Mouse (Mus musculus): ENCODE results near the gene Letmd1. TPM values are rescaled to one million over a fixed set of nuclear protein-coding genes. Genes with fewer than 3 reads are reported as not detected.

Gene Letmd1
- 32.7 TPM for polyA plus RNA-seq (2017; shearing (Covaris generic))

DNA sequence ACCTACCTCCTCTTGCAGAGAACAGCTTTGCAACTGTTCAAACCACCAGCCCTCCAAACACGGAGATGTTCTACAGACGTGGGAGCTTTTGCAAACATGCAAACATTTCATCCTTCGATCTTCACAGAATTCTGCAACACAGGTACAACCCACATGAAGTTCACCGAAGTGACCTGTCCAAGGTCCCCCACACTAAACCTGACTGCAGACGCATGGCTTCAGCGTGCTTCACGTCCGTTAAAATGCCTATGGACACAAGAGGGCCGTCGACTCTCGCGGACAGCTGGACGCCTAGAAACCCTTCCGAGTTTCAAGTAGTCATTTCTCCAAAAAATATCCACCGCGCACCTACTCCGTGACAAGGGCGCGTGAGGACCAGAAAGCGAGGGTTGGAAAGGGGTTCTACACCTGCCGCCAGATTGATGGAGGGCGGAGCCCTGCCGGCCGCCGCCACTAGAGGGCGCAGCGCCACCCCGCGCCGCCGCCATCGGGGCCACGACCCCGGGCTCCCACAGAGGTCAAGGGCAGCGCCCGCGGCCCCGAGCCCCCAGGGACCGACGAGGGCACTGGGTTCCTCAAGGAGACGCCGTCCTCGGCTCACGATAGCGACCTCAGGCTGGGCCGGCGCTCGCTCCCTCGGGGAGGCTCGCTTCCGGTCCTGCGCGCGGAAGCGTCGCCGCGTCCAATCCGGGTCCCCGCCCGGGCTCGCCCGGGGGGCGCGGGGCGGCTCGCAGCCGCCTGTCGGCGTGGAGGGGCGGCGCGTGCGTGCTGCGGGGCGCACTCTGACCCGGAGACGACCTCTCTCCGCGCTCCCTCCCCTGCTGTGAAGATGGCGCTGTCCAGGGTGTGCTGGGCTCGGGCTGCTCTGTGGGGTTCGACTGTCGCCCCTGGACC, at the start of gene Letmd1:
TSS of gene Letmd1 (plus strand) at position 729 of the 894 bp plus-strand sequence.

GRCm38 (mm10) chr15:100421758-100422197, 47.0 kb upstream of the Letmd1 start, which contains the start of gene Gm5475:
TSS of gene Gm5475 (plus strand) at chr15:100422147.

GRCm38 (mm10) chr15:100424396-100425122, 44.3 kb upstream of the Letmd1 start, which contains the start of gene Slc11a2:
TSS of gene Slc11a2 (minus strand) at chr15:100425072.

DNA sequence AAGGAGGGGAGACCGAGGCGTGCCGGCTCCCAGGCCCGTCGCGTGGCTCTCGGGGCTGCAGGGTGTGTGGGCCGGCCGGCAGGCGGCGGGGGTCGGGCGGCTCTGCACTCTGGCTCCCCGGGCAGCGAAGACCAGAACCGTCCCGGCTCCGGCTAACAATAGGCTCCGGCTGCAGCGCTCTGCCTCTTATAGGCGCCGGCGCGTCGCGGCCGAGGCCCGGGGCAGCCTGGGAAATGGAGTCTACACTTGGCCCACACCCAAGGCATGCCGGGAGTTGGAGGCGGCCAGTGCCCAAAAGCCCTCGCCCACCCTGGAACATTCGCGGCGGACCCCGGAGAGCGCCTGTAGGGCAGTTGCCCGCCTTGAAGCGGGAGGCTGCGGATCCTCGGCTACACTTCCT, 26.3 kb downstream of the Letmd1 start, which contains the start of gene Csrnp2:
TSS of gene Csrnp2 (minus strand) at position 387 of the 400 bp plus-strand sequence.

Other genes starting within 250 kb of the Letmd1 start
- gene Atf1, start 241.2 kb upstream of the Letmd1 start, polyA plus RNA-seq (2017; shearing (Covaris generic)), result 70.3 TPM
- gene Tmprss12, start 188.2 kb upstream of the Letmd1 start, polyA plus RNA-seq (2017; shearing (Covaris generic)), result not detected
- gene Mettl7a1, start 164.9 kb upstream of the Letmd1 start, polyA plus RNA-seq (2017; shearing (Covaris generic)), result 13.5 TPM
- not detected for gene Mettl7a3, start 134.1 kb upstream of the Letmd1 start, polyA plus RNA-seq (2017; shearing (Covaris generic))
- not detected for gene Methig1, start 115.9 kb upstream of the Letmd1 start, polyA plus RNA-seq (2017; shearing (Covaris generic))
- not detected for gene Mettl7a2, start 115.8 kb upstream of the Letmd1 start, polyA plus RNA-seq (2017; shearing (Covaris generic))
- gene Higd1c, start 104.5 kb upstream of the Letmd1 start, polyA plus RNA-seq (2017; shearing (Covaris generic)), result not detected
- 0.20 TPM for gene Gm5475, start 46.9 kb upstream of the Letmd1 start, polyA plus RNA-seq (2017; shearing (Covaris generic))
- gene Slc11a2, start 44.0 kb upstream of the Letmd1 start, polyA plus RNA-seq (2017; shearing (Covaris generic)), result 34.4 TPM
- gene Csrnp2, start 26.5 kb downstream of the Letmd1 start, polyA plus RNA-seq (2017; shearing (Covaris generic)), result 8.8 TPM
- 6.4 TPM for gene Tfcp2, start 83.0 kb downstream of the Letmd1 start, polyA plus RNA-seq (2017; shearing (Covaris generic))
- 179 TPM for gene Pou6f1, start 131.0 kb downstream of the Letmd1 start, polyA plus RNA-seq (2017; shearing (Covaris generic))
- gene Dazap2, start 146.3 kb downstream of the Letmd1 start, polyA plus RNA-seq (2017; shearing (Covaris generic)), result 714 TPM
- gene Smagp, start 167.9 kb downstream of the Letmd1 start, polyA plus RNA-seq (2017; shearing (Covaris generic)), result not detected
- gene Bin2, start 200.5 kb downstream of the Letmd1 start, polyA plus RNA-seq (2017; shearing (Covaris generic)), result 705 TPM
- gene Cela1, start 218.9 kb downstream of the Letmd1 start, polyA plus RNA-seq (2017; shearing (Covaris generic)), result 9.6 TPM

All from effector memory CD4-positive, alpha-beta T cell, adult 5 months (primary cell).